Mouse (Mus musculus) frontal cortex, adult (tissue): Measurements from ENCODE around the gene Nectin2.

ENCODE experiments used
- ATAC-seq: cut with Nextera tagmentation; 2 replicates; pipeline ENCODE4 v1.9.2; 2017; ENCODE audit warnings: mild to moderate bottlenecking, moderate library complexity, mixed read lengths; ENCODE audit not compliant: low TSS enrichment

The Nectin2 gene

GRCm38 (mm10) chr7:19744590-19745385 lies 5.5 kb downstream of the Nectin2 start:
- ATAC-seq, result no peak

DNA sequence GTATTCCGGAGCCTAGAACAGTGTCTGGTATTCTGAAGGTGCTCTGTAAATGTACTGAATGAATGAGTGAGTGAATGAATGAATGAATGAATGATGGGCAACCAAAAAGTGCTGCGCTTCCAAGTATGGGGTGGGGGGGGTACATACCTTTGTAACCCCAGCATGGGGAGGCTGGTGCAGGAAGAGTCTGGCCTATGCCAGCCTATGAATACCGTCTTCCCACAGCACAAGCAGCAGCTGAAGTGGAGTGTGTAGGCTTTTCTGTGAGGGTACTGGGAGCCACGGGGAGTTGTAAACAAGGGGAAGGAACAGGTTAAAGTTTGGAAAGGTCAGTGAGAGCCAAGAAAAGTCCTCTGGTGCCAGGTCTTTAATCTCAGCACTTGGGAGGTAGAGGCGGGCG lies 6.5 kb downstream of the Nectin2 start:
- no peak for ATAC-seq

- ATAC-seq, result no peak
Observed at GRCm38 (mm10) chr7:19742468-19742867, 7.8 kb downstream of the Nectin2 start.

GRCm38 (mm10) chr7:19741329-19742031 lies 8.8 kb downstream of the Nectin2 start:
- ATAC-seq, result no peak

- no peak for ATAC-seq
Observed at GRCm38 (mm10) chr7:19740269-19740668, 10.0 kb downstream of the Nectin2 start.

DNA sequence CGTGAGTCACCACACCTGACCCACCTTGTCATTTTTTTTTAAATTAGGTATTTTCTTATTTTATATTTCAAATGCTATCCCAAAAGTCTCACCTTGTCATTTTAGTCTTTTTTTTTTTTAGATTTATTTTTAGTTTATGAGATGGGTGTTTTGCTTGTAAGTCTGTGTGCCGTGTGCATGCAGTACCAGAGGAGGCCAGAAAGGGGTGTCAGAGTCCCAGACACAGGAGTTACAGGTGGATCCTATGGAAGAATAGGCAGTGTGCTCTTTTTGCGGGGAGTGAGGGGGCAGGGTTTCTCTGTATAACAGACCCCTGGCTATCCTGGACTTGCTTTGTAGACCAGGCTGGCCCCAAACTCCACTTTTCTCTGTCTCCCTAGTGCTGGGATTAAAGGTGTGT lies 11.5 kb downstream of the Nectin2 start:
- no peak for ATAC-seq

DNA sequence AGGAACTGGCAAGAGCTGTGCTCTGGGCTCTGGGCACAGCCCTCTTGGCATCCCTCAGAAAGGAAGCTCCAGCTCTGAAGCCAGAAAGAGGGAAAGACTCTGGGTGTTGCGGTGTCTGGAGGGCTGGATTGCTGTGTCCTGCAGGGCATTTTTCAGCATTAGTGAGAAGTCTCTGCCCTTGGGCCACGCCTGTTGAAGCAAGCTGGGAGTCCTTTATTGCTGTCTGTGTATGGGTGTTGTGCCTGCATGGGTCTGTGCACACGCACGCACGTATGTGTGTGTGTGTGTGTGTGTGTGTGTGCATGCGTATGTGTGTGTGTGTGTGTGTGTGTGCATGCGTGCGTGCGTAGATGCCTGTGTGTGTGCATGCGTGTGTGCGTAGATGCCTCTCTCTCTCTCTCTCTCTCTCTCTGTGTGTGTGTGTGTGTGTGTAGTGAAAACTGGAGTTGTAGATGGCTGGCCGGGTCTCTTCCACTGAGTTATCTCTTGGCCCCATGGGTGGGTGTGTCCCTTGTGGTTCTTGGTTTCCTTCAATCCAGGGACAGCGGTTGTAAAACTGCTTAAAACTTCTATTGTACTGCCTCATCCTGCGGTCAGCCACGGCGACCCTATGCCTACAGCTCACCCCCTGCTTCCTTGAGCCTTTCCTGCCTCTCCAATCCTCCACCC lies 13.8 kb downstream of the Nectin2 start:
- no peak for ATAC-seq

DNA sequence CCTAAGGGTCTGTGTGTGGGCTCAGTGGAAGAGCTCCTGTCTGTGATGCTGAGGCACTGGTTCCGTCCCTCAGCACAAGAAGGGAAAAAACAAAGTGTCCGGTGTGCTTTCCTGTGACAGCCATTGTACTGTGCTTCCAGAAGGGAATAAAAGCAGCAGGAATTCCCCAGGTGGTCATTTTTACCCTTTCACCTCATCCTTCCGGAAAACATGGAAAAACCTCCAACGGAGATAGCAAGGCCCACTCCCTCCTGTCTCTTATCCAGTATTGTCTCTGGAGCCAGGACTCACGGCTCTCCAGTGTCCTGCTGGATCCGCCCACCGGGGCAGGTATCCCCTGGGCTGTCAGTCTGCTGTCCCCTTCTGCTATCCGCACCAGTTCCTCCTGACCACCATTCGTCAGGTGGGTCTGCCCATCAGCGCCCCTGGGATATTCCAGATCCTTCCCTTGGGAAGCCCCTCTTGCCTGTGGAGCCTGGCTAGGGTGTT lies 16.1 kb downstream of the Nectin2 start:
- no peak for ATAC-seq

- ATAC-seq, result no peak
Observed at GRCm38 (mm10) chr7:19726541-19726940, 23.7 kb downstream of the Nectin2 start.

DNA sequence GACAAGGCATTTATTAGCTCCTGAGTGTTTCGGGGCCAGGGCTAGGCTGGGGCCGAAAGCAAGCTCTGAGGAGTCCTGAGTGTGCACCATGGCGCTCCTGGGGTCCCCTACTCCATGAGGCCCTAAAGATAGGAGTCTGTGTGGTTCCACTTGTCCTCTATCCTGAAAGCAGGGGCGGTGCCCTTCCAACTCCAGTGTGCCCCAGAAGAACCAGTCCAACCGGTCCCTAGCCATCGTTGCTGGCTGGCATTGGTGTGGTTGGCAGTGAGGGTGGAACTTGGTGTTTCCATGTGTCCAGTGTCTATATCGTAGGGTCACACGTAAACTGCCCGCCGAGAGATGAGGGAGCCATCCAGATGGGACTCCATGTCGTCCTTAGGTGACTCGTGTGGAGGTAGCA lies 26.1 kb downstream of the Nectin2 start:
- no peak for ATAC-seq

DNA sequence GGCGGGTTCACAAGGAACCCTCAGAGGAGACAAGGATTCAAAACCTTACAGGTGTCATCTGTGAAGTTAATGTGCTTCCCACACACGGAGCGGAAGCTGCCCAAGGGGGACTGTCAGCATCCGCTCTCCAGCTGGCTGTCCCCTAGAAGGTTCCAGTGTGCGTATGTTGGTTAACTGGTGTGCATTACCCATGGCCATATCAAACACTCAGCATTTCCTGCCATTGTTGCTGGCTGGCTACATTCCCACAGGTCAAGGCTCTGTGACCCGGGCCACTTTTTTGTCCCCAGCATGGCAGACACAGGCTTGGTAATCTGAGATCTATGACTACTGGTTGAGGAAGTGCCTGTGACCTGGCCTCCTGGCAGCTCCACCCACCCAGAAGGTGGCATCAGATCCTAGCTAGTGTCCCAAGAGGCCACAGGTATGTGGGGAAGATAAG lies 27.5 kb downstream of the Nectin2 start:
- no peak for ATAC-seq

- ATAC-seq, result no peak
Observed at GRCm38 (mm10) chr7:19719200-19719599, 31.1 kb downstream of the Nectin2 start.

- no peak for ATAC-seq
Observed at GRCm38 (mm10) chr7:19718297-19718952, 31.9 kb downstream of the Nectin2 start.

DNA sequence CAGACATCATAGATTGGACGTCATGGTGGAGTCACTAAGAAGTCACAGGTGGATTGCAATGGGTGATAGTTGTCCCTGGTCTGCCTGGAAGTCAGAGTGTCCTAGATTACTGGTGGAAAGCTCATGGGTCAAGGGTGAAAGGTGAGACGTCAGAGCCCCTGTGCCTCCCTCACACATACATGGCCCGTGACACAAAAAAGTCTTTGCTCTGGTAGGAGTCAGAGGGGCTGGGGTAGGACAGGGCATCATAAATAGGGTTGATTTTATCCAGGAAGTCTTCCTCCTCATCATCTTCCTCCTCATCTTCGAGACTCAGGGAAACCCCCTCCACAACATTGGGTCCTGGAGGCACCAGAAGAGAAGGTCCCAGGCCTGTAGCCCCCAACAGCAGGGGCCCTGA lies 32.9 kb downstream of the Nectin2 start:
- no peak for ATAC-seq

- ATAC-seq, result no peak
Observed at GRCm38 (mm10) chr7:19716822-19717221, 33.5 kb downstream of the Nectin2 start.

DNA sequence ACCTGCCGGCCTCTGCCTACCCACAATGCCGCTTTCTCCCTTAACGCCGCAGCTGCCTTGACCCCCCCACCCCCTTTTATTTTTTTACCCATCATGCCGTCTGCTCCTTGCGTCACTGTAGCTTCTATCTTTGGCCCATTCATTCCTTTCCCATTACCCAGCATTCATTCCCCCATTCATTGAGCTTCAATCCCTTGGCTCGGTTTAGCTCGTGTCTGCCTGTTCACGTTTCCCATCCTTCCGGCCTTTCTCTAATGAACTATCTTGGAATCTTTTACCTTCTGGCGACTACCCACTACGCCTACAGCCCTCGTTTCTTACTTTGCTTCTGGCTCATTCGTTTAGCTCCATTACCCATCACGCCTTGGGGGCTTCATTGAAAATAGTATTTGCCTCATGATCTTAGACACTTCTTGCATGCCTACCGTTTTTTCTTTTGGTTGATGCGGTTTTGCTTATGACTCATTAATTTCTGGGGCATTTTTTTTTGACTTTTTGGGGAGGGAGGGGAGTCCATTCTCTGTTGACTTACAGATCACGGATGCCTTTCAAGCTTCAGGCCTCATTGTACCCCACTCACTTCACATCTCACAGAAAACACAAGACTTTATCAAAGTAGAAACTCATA lies 34.1 kb downstream of the Nectin2 start:
- peak; percentile 49; the same call in 1 of the 2 replicates for ATAC-seq

- peak; percentile 93 for ATAC-seq
Observed at GRCm38 (mm10) chr7:19715239-19716054, 34.8 kb downstream of the Nectin2 start, which contains the start of gene Tomm40. Gene Tomm40, minus strand, starts transcription at chr7:19715438.

DNA sequence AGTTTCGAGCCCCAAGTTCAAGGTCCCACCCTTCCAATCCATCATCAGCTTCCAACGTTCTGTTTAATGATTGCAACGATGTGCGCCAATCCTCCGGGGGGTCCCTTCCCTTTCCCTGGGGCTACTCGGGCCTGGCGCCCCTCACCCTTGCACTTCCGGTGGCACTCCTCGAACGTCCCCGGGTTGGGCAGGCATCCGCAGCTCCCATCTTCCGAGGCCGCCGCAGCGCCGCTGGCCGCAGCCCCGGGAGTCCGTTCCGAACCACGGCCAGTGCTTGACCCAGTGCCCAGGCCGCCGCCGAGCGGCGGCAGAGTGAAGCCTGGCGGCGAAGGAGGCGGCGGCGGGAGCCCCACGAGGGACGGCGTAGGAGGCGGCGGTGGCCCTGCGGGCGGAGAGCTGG lies 35.4 kb downstream of the Nectin2 start:
- ATAC-seq, result no peak

GRCm38 (mm10) chr7:19713598-19713997 lies 36.7 kb downstream of the Nectin2 start:
- ATAC-seq, result no peak

DNA sequence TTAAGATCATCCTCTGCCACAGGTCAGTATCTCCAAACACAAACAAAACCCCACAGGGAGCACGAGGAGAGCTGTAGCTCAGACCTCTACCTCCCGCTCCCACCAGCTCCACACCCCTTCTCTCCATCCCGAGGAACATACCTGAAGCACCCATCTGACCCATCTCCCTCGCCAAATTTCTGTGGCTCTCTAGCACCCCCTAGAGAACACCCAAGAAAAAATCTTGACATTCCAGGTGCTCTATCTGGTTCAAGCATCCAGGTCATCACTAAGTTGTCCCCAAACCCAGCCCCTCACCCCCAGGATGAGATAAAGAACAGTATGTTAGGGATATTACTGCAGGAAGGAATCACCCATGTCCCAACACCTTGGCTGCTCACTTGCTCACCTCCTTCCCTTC lies 37.1 kb downstream of the Nectin2 start:
- no peak for ATAC-seq

DNA sequence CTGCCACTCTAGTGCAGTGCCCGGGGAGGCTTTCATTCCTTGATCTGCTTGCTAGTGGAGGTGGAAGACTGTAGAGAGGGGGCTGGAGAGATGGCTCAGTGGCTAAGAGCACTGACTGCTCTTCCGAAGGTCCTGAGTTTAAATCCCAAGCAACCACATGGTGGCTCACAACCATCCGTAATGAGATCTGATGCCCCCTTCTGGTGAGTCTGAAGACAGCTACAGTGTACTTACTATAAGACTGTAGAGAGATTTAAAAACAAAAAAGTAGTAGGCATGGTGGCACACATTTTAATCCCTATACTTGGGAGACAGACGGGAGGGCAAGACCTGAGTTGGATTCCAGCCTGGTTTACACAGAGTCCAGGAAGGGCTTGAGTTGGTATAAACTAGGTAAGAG lies 37.9 kb downstream of the Nectin2 start:
- ATAC-seq, result no peak
